Mouse (Mus musculus): ENCODE measurements around the gene Mdga2. TPM values are rescaled to one million over a fixed set of nuclear protein-coding genes. Genes with fewer than 3 reads are reported as not detected.

The Mdga2 gene
- polyA plus RNA-seq, 1 experiment from 2014 or later = 0.33 TPM

DNA sequence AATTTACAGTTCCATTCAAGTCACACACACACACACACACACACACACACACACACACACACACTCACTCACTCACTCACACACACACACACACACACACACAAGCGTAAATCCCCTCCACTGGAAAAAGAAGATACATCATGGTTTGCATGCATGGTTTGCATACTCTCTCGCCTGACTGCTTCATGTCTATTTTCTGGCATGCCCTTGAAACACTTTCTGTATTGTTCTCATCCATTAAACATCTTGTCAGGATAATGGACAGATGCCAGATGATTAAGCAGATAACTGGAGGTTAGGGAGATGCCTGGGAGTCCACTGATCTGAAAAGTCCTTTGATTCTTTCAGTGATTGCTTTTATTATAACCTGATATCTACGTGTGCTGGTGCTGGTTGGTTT, 665.5 kb downstream of the Mdga2 start:
- Histone ChIP-seq H3K36me3 (ENCODE audit: control insufficient read depth, insufficient read depth) (no peaks in the 10 kb centered on the region), H3K9me3 (ENCODE audit: control insufficient read depth) (no peaks in the 10 kb centered on the region), H3K4me1 (replicated peaks; ENCODE audit: control insufficient read depth, insufficient read depth, low read length) (no peaks in the 10 kb centered on the region), H3K9ac (ENCODE audit: low read depth, low read length) (no peak overlapping the region), H3K27me3 (replicated peaks; ENCODE audit: control insufficient read depth, insufficient read depth, low read length) (no peaks in the 10 kb centered on the region), H3K4me2 (replicated peaks; ENCODE audit: low read depth) (no peak overlapping the region), H3K4me3 (ENCODE audit: low read depth, low read length) (no peak overlapping the region), H3K27ac (ENCODE audit: low read depth, low read length) (no peak overlapping the region)
- WGBS = 76% methylated on average over 3 of the region's 3 CpGs
- TF ChIP-seq CTCF (IDR thresholded peaks at IDR 0.05; ENCODE audit: low read depth) = no peak
- no peak for ATAC-seq

DNA sequence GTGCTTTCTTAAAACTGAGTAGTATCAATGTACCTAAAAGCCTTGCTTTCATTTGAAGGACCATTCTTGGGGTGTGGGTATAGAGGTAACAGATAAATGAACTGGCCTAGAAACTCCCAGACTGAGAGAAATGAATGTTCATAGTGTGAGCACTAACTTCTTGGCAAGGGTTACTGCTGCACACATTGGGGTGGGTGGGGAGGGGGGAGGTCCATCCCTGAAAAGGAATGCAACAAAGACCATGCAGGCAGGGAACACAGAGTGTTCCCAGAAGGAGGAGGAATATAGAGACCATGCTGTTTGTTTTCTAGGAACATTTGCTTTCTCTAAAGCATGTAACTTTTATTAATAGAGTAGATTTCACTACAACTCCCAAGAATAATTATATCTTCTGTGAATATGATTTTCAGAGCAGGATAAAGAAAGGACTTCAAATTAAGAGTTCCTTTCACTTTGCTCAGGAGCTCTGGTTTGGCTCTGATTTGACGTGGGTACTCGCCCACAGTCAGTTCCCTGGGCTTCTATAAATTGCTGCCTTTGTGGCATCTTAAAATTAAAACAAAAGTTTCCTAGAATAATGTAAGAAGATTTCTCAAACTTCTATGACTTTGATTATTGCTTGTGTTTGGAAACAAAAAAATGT, 666.0 kb downstream of the Mdga2 start:
- H3K9ac ChIP-seq (ENCODE audit: low read depth, low read length) = no peak overlapping the region
- H3K4me1 ChIP-seq (replicated peaks; ENCODE audit: control insufficient read depth, insufficient read depth, low read length) = no peaks in the 10 kb centered on the region
- no peaks in the 10 kb centered on the region for H3K36me3 ChIP-seq (ENCODE audit: control insufficient read depth, insufficient read depth)
- no peak overlapping the region for H3K27ac ChIP-seq (ENCODE audit: low read depth, low read length)
- no peaks in the 10 kb centered on the region for H3K9me3 ChIP-seq (ENCODE audit: control insufficient read depth)
- H3K4me2 ChIP-seq (replicated peaks; ENCODE audit: low read depth) = no peak overlapping the region
- ATAC-seq = no peak
- no peaks in the 10 kb centered on the region for H3K27me3 ChIP-seq (replicated peaks; ENCODE audit: control insufficient read depth, insufficient read depth, low read length)
- TF ChIP-seq CTCF (IDR thresholded peaks at IDR 0.05; ENCODE audit: low read depth) = no peak
- no peak overlapping the region for H3K4me3 ChIP-seq (ENCODE audit: low read depth, low read length)
- 52% methylated on average over 2 of the region's 2 CpGs for WGBS

DNA sequence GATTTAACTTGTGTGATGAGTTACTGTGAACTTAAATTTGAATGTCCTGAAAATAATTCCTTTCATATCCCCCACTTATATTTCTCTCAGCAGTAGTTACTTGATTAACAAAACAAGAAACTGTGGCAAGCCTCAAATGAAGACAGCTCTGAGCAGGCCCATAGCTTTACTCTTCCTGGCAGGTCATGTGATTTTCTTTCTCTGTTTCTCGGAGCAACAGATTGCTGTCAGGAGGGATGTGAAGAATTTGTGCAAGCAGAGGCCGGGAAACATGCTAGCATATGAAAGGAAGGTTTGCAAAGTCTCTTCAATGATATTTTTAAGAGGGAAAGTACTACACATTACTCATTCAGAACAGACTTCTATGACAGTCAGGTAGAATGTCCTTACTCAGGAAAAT, 697.4 kb downstream of the Mdga2 start:
- H3K4me3 ChIP-seq (ENCODE audit: low read depth, low read length) = no peak overlapping the region
- H3K4me1 ChIP-seq (replicated peaks; ENCODE audit: control insufficient read depth, insufficient read depth, low read length) = no peaks in the 10 kb centered on the region
- no peak overlapping the region for H3K27ac ChIP-seq (ENCODE audit: low read depth, low read length)
- ATAC-seq = no peak
- H3K27me3 ChIP-seq (replicated peaks; ENCODE audit: control insufficient read depth, insufficient read depth, low read length) = no peaks in the 10 kb centered on the region
- 39% methylated on average over 2 of the region's 2 CpGs for WGBS
- no peak for TF ChIP-seq CTCF (IDR thresholded peaks at IDR 0.05; ENCODE audit: low read depth)
- H3K4me2 ChIP-seq (replicated peaks; ENCODE audit: low read depth) = no peak overlapping the region
- no peak overlapping the region for H3K9ac ChIP-seq (ENCODE audit: low read depth, low read length)
- no peaks in the 10 kb centered on the region for H3K9me3 ChIP-seq (ENCODE audit: control insufficient read depth)
- H3K36me3 ChIP-seq (ENCODE audit: control insufficient read depth, insufficient read depth) = no peaks in the 10 kb centered on the region

GRCm38 (mm10) chr12:66499258-66499657, 723.1 kb downstream of the Mdga2 start:
- H3K4me3 ChIP-seq (ENCODE audit: low read depth, low read length) = no peak overlapping the region
- 60% methylated on average over 4 of the region's 4 CpGs for WGBS
- no peaks in the 10 kb centered on the region for H3K9me3 ChIP-seq (ENCODE audit: control insufficient read depth)
- no peak for TF ChIP-seq CTCF (IDR thresholded peaks at IDR 0.05; ENCODE audit: low read depth)
- H3K9ac ChIP-seq (ENCODE audit: low read depth, low read length) = no peak overlapping the region
- no peak overlapping the region for H3K27ac ChIP-seq (ENCODE audit: low read depth, low read length)
- H3K4me1 ChIP-seq (replicated peaks; ENCODE audit: control insufficient read depth, insufficient read depth, low read length) = no peaks in the 10 kb centered on the region
- no peaks in the 10 kb centered on the region for H3K36me3 ChIP-seq (ENCODE audit: control insufficient read depth, insufficient read depth)
- ATAC-seq = no peak
- H3K4me2 ChIP-seq (replicated peaks; ENCODE audit: low read depth) = no peak overlapping the region
- no peaks in the 10 kb centered on the region for H3K27me3 ChIP-seq (replicated peaks; ENCODE audit: control insufficient read depth, insufficient read depth, low read length)

GRCm38 (mm10) chr12:66470868-66471267, 751.5 kb downstream of the Mdga2 start:
- no peaks in the 10 kb centered on the region for H3K36me3 ChIP-seq (ENCODE audit: control insufficient read depth, insufficient read depth)
- H3K9me3 ChIP-seq (ENCODE audit: control insufficient read depth) = no peaks in the 10 kb centered on the region
- H3K27me3 ChIP-seq (replicated peaks; ENCODE audit: control insufficient read depth, insufficient read depth, low read length) = no peaks in the 10 kb centered on the region
- 67% methylated on average over 4 of the region's 4 CpGs for WGBS
- TF ChIP-seq CTCF (IDR thresholded peaks at IDR 0.05; ENCODE audit: low read depth) = no peak
- no peak overlapping the region for H3K9ac ChIP-seq (ENCODE audit: low read depth, low read length)
- H3K4me2 ChIP-seq (replicated peaks; ENCODE audit: low read depth) = no peak overlapping the region
- ATAC-seq = no peak
- no peaks in the 10 kb centered on the region for H3K4me1 ChIP-seq (replicated peaks; ENCODE audit: control insufficient read depth, insufficient read depth, low read length)
- no peak overlapping the region for H3K4me3 ChIP-seq (ENCODE audit: low read depth, low read length)
- no peak overlapping the region for H3K27ac ChIP-seq (ENCODE audit: low read depth, low read length)

DNA sequence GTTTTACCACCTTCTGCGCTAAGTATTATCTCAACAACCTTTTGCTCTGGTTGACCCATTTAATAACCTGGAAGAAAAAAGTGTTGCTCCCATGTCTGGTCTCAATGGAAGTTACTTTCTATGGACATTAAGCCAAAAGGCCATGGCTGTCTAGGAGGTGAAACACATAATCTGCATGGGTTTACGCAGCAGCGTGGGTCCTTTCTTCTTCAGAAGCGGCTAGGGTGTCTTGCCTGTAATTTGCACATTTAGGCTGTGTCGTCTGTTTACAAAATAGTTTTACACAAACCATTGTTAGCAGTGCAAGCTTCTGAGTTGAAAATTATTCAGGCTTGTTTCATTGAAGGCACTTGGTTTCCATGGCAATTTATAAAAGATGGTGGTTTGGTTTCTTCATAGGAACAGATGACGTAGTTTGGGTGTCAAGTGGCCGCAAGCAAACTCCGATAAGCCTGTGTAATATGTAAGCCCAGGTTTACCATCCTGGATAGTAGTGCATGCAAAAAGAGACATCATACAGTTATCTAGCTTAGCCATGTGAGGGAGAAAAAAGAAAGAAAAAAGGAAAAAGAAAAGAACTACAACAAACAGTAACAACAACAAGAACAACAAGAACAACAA, 752.0 kb downstream of the Mdga2 start:
- Histone ChIP-seq H3K36me3 (ENCODE audit: control insufficient read depth, insufficient read depth) (no peaks in the 10 kb centered on the region), H3K4me3 (ENCODE audit: low read depth, low read length) (no peak overlapping the region), H3K9ac (ENCODE audit: low read depth, low read length) (no peak overlapping the region), H3K9me3 (ENCODE audit: control insufficient read depth) (no peaks in the 10 kb centered on the region), H3K27me3 (replicated peaks; ENCODE audit: control insufficient read depth, insufficient read depth, low read length) (no peaks in the 10 kb centered on the region), H3K4me2 (replicated peaks; ENCODE audit: low read depth) (no peak overlapping the region), H3K27ac (ENCODE audit: low read depth, low read length) (no peak overlapping the region), H3K4me1 (replicated peaks; ENCODE audit: control insufficient read depth, insufficient read depth, low read length) (no peaks in the 10 kb centered on the region)
- no peak for TF ChIP-seq CTCF (IDR thresholded peaks at IDR 0.05; ENCODE audit: low read depth)
- WGBS = 83% methylated on average over 8 of the region's 8 CpGs
- ATAC-seq = no peak
